Mouse (Mus musculus) gonadal fat pad, adult 2 months (tissue): ENCODE results near the gene Sox1. TPM values are rescaled to one million over a fixed set of nuclear protein-coding genes. Genes with fewer than 3 reads are reported as not detected.

Source experiments
- DNase-seq: peaks from one replicate; pipeline ENCODE4 v3.0.0-alpha.2; 2012; ENCODE audit warnings: low read depth
- polyA plus RNA-seq: library from polyadenylated mRNA; depleted of rRNA; stranded (reverse); fragments of >200 nt; gene quantifications from 2 replicates; pipeline ENCODE4 v1.2.3, GENCODE M21; 2012; rRNA removed

Gene Sox1
- not detected in 2 replicates for polyA plus RNA-seq

GRCm38 (mm10) chr8:12395071-12396031, at the start of gene Sox1:
Sox1 (plus strand) TSS chr8:12395295.
- no peak for DNase-seq

- no peak for DNase-seq
Observed at GRCm38 (mm10) chr8:12345881-12346280, 49.2 kb upstream of the Sox1 start.

- DNase-seq: no peak
Observed at GRCm38 (mm10) chr8:12346870-12347269, 48.2 kb upstream of the Sox1 start.

GRCm38 (mm10) chr8:12348306-12348705, 46.8 kb upstream of the Sox1 start:
- no peak for DNase-seq

GRCm38 (mm10) chr8:12349591-12349990, 45.5 kb upstream of the Sox1 start:
- no peak for DNase-seq

- DNase-seq: no peak
Observed at GRCm38 (mm10) chr8:12351121-12351520, 44.0 kb upstream of the Sox1 start.

- no peak for DNase-seq
Observed at GRCm38 (mm10) chr8:12354406-12355025, 40.6 kb upstream of the Sox1 start.

GRCm38 (mm10) chr8:12368161-12368560, 26.9 kb upstream of the Sox1 start:
- DNase-seq: no peak

- DNase-seq: no peak
Observed at GRCm38 (mm10) chr8:12368856-12369255, 26.2 kb upstream of the Sox1 start.

GRCm38 (mm10) chr8:12381111-12381510, 14.0 kb upstream of the Sox1 start:
- no peak for DNase-seq

- DNase-seq: no peak
Observed at GRCm38 (mm10) chr8:12382707-12383561, 12.2 kb upstream of the Sox1 start.

- DNase-seq: no peak
Observed at GRCm38 (mm10) chr8:12383979-12384890, 10.9 kb upstream of the Sox1 start.

GRCm38 (mm10) chr8:12384996-12385685, 10.0 kb upstream of the Sox1 start:
- DNase-seq: no peak

- no peak for DNase-seq
Observed at GRCm38 (mm10) chr8:12385686-12386488, 9.2 kb upstream of the Sox1 start.

GRCm38 (mm10) chr8:12386530-12387222, 8.4 kb upstream of the Sox1 start:
- DNase-seq: no peak

- no peak for DNase-seq
Observed at GRCm38 (mm10) chr8:12387223-12387860, 7.8 kb upstream of the Sox1 start.

- DNase-seq: no peak
Observed at GRCm38 (mm10) chr8:12387901-12388300, 7.2 kb upstream of the Sox1 start.

GRCm38 (mm10) chr8:12388390-12389115, 6.5 kb upstream of the Sox1 start:
- DNase-seq: no peak
